Comparison of ENCODE assay signal across 9 mouse cellular contexts in the genomic region with DNA sequence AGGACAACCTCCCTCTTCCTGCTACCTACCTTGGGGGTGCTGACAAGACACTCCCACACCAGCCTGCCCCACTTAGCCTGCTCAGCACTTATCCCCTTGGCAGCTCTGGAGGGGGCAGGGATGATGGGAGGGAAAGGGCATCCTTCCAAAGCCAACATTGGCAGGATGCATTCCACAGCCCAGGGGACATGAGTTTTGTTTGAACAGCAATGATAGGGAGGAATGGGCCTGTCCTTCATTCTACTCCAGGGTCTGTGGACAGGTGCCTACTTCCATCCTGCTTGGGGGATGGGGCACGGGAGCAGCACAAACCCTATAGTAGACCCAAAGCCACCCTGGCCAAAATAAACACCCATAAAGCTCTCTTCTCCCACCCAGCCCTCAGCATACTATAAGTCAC. TPM values are rescaled to one million over a fixed set of nuclear protein-coding genes. Genes with fewer than 3 reads are reported as not detected.
DNase-seq lines count a peak whose midpoint lies in the region; ATAC-seq lines count a peak whose summit lies in the region.
"Had no signal": no experiment of that assay in that cellular context is flagged by ENCODE, and none has a peak within 500 bp of the region (broad histone marks: within the 10 kb centered on the region; RNA-seq: fewer than 3 reads in every experiment).

No protein-coding gene starts in this region.

- no peak for ATAC-seq in intestine, embryonic 16.5 days
- ATAC-seq in liver, embryonic 15.5 days (ENCODE audit: insufficient read depth) = peak; percentile 39

- H3K4me1 ChIP-seq in intestine, embryonic 16.5 days (ENCODE audit: control insufficient read depth, insufficient read depth, low read length) = peaks cover 43% of the 10 kb centered on the region
- H3K4me1 ChIP-seq in liver, embryonic 15.5 days (replicated peaks) = peaks cover 73% of the 10 kb centered on the region

- 0 out of 2 replicates have a peak overlapping the region, but pooled peaks have one; percentile 30 for H3K27ac ChIP-seq in intestine, embryonic 16.5 days (ENCODE audit: low read length)
- H3K27ac ChIP-seq in liver, embryonic 15.5 days (replicated peaks) = no peak overlapping the region; the same call in 1 of the 2 replicates

- 64% methylated on average over 1 of the region's 1 CpGs for WGBS in intestine, embryonic 16.5 days
- 72% methylated on average over 1 of the region's 1 CpGs for WGBS in liver, embryonic 15.5 days (ENCODE audit: insufficient replicate concordance)

- no peaks in the 10 kb centered on the region for H3K27me3 ChIP-seq in intestine, embryonic 16.5 days (replicated peaks; ENCODE audit: control insufficient read depth, insufficient read depth, low read length)
- no peaks in the 10 kb centered on the region for H3K27me3 ChIP-seq in liver, embryonic 15.5 days

- no peak overlapping the region for H3K9ac ChIP-seq in intestine, embryonic 16.5 days (ENCODE audit: low read depth, low read length)
- H3K9ac ChIP-seq in liver, embryonic 15.5 days = no peak overlapping the region

- no peaks in the 10 kb centered on the region for H3K36me3 ChIP-seq in intestine, embryonic 16.5 days (ENCODE audit: control insufficient read depth, insufficient read depth, low read length)
- 0 out of 2 replicates have a peak, but pooled peaks cover 1% of the 10 kb centered on the region for H3K36me3 ChIP-seq in liver, embryonic 15.5 days (replicated peaks)

- H3K4me2 ChIP-seq in intestine, embryonic 16.5 days (ENCODE audit: low read depth, low read length) = no peak overlapping the region
- 0 out of 2 replicates have a peak overlapping the region, but pooled peaks have one; percentile 18 for H3K4me2 ChIP-seq in liver, embryonic 15.5 days

- DNase-seq in urinary bladder, postnatal 14 days (ENCODE audit: low spot score) = peak; percentile 37
- no peak for DNase-seq in urinary bladder, adult 2 months (ENCODE audit: low spot score)
- DNase-seq in retina, postnatal 1 day = no peak
- no peak for DNase-seq in thymus, postnatal 14 days
- DNase-seq in yolk sac, embryonic 10.5 days (ENCODE audit: low spot score) = no peak
- DNase-seq: left cerebral cortex, postnatal 4 days; right cerebral cortex, postnatal 25 days had no signal

- H3K9me3 ChIP-seq in intestine, embryonic 16.5 days (ENCODE audit: control insufficient read depth, low read length) = no peaks in the 10 kb centered on the region
- H3K9me3 ChIP-seq in liver, embryonic 15.5 days (replicated peaks) = no peaks in the 10 kb centered on the region

- H3K4me3 ChIP-seq in intestine, embryonic 16.5 days (ENCODE audit: low read length) = no peak overlapping the region
- H3K4me3 ChIP-seq in liver, embryonic 15.5 days (replicated peaks) = no peak overlapping the region

RNA-seq across cellular contexts. Expression of gene Kcnk5, which starts 16.2 kb away (rescaled TPM):
- polyA plus RNA-seq in urinary bladder, adult 2 months (2012; rRNA removed) = 3.9 and 4.6 TPM in 2 replicates
- polyA plus RNA-seq in intestine, embryonic 16.5 days (2015; fragmentation: Nextera tagmentation; extraction: Ambion mirVana) = 10.7 and 10.9 TPM in 2 replicates
- 5.0 and 5.1 TPM in 2 replicates for polyA plus RNA-seq in liver, embryonic 15.5 days (2015; fragmentation: Nextera tagmentation; extraction: Ambion mirVana)

RNA-seq across cellular contexts. Expression of gene Saysd1, which starts 27.1 kb away (rescaled TPM):
- 6.9 and 7.9 TPM in 2 replicates for polyA plus RNA-seq in urinary bladder, adult 2 months (2012; rRNA removed)
- polyA plus RNA-seq in intestine, embryonic 16.5 days (2015; fragmentation: Nextera tagmentation; extraction: Ambion mirVana) = 20.2 and 21.5 TPM in 2 replicates
- 3.8 and 4.1 TPM in 2 replicates for polyA plus RNA-seq in liver, embryonic 15.5 days (2015; fragmentation: Nextera tagmentation; extraction: Ambion mirVana)
